Mouse (Mus musculus): Measurements from ENCODE around the gene Aptx. TPM values are rescaled to one million over a fixed set of nuclear protein-coding genes. Genes with fewer than 3 reads are reported as not detected.
A peak's percentile ranks its signal among the peaks of the same experiment; 100 is the strongest.

The Aptx gene
- total and polyA plus RNA-seq, 2 experiments from 2014 or later = 13.2 to 38.3 TPM

DNA sequence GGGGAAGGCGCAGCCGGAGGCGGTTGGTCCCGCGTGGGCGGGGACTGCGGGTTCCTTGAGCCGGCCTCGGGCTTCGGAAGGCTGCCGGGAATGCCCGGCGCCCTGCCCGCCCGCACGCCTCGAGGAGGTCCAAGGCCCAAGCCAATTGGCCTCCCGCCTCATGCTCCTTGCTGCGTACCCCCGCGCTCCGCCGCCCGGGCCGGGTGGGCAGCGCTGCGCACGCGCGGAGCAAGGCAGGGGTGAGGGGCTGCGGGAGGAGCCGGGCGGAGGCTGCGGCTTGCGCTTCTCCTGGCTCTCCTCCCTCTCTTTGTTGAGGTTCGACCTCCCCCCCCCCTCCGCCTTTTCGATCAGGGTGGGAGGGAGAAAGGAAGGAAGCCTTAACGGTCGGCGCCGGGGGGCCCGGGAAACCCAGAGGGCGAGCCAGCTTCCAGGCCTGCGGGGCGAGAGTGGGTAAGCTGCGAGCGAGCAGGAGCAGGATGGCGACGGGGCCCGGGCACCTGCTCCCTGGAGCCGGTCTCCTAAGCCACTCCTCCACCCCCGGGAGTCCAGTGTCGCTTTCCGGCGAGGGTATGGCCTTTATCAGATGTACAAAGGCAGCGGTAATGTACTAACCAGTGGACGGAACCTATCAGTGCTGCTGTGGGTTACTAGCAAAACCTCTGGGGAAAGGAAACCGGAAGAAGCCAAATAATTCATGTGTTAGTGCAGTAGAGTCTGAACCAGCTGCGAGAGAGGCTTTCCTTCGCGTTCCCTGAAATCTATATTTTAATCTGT lies 19.9 kb upstream of the Aptx start:
- under 1% methylated on average over 59 of the region's 62 CpGs for WGBS
- peaks cover 12% of the 10 kb centered on the region for H3K4me1 ChIP-seq (ENCODE audit: insufficient read depth, low read length)

DNA sequence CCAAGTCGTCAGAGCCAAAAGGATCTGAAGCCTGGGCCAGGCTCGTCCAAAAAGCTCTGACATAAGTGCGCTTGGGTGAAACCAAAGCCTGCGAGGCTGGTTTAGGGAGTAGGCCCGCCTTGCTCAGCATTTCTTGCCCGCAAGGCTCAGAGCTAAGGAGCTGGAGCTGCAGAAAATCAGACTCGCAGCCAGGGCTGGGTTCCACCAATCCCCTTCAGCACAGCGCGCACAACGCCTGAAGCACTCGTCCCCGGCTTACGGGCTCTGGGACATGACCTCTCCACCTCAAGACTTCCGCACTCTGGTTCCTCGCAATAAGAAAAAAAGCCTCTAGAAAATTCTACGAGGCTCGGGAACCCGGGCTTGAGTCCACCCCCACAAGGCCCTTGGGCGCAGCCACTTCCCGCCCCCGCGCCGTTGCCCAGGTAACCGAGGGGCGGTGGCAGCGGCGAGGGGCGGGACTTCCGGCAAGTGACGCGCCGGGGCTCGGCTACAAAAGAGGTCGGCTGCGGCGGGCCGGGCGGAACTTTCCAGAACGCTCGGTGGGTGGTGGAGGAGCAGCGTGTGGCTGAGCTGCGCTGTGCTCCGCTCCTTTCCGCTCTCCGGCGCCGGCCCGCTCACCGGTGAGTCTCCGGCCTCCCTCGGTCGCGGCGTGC lies 19.1 kb upstream of the Aptx start, which contains the start of gene Dnaja1:
Dnaja1 (plus strand) TSS at position 140 of the 656 bp plus-strand sequence.
- WGBS = under 1% methylated on average over 53 of the region's 54 CpGs
- H3K4me3 ChIP-seq (ENCODE audit: low read length) = peak within 1 kb of the TSS; percentile 89
- H3K9me3 ChIP-seq (ENCODE audit: low read length) = no peaks in the 10 kb centered on the region
- peaks cover 12% of the 10 kb centered on the region for H3K4me1 ChIP-seq (ENCODE audit: insufficient read depth, low read length)
- H3K9ac ChIP-seq (replicated peaks; ENCODE audit: low read length) = peak within 1 kb of the TSS; percentile 99
- DNase-seq (ENCODE audit: low spot score) (peak; percentile 98), ATAC-seq (peak; percentile 95)
- H3K36me3 ChIP-seq (ENCODE audit: insufficient read depth, low read length) = peaks cover 10% of the 10 kb centered on the region; the same call in 1 of the 2 replicates
- H3K4me2 ChIP-seq (ENCODE audit: low read depth, low read length) = peak within 1 kb of the TSS; percentile 78
- no peaks in the 10 kb centered on the region for H3K27me3 ChIP-seq (ENCODE audit: insufficient read depth, low read length)
- peak within 1 kb of the TSS; percentile 100 for H3K27ac ChIP-seq
- TF ChIP-seq CTCF (IDR thresholded peaks at IDR 0.05; ENCODE audit: low read depth) = peak; percentile 21; the same call in 1 of the 2 replicates

More for the DNA sequence above, 19.9 kb upstream of the Aptx start:
- peak overlapping the region; percentile 100 for H3K27ac ChIP-seq
- peak overlapping the region; percentile 78 for H3K4me2 ChIP-seq (ENCODE audit: low read depth, low read length)
- no peak for TF ChIP-seq CTCF (IDR thresholded peaks at IDR 0.05; ENCODE audit: low read depth)
- peak; percentile 89 for ATAC-seq
- DNase-seq (ENCODE audit: low spot score) = peak; percentile 92
- H3K9ac ChIP-seq (replicated peaks; ENCODE audit: low read length) = peak overlapping the region; percentile 99
- H3K36me3 ChIP-seq (ENCODE audit: insufficient read depth, low read length) = peaks cover 14% of the 10 kb centered on the region; the same call in 1 of the 2 replicates
- no peaks in the 10 kb centered on the region for H3K27me3 ChIP-seq (ENCODE audit: insufficient read depth, low read length)
- H3K4me3 ChIP-seq (ENCODE audit: low read length) = peak overlapping the region; percentile 89
- H3K9me3 ChIP-seq (ENCODE audit: low read length) = no peaks in the 10 kb centered on the region

DNA sequence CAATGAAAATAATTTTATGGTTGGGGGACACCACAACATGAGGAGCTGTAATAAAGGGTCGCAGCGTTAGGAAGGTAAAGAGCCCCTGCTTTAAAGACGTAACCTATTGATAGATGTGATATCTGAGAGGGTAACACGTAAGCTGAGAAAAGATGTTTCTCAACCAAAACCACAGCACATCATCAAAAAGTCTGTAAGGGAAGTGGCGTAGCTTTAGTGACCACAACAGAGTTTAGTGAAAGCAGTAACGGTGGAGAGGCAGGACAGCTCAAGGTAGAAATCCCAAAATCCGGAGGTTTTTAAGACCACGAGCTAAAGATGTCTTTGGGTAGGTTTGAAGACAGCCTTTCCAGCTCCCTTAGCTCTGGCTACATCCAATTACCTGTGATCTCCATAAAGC lies 17.9 kb upstream of the Aptx start:
- ATAC-seq (no peak), DNase-seq (ENCODE audit: low spot score) (no peak)
- H3K27me3 ChIP-seq (ENCODE audit: insufficient read depth, low read length) = no peaks in the 10 kb centered on the region
- H3K4me2 ChIP-seq (ENCODE audit: low read depth, low read length) = peak overlapping the region; percentile 78; the same call in 1 of the 2 replicates
- H3K9ac ChIP-seq (replicated peaks; ENCODE audit: low read length) = peak overlapping the region; percentile 99; the same call in 1 of the 2 replicates
- WGBS = 92% methylated on average over 8 of the region's 8 CpGs
- no peaks in the 10 kb centered on the region for H3K9me3 ChIP-seq (ENCODE audit: low read length)
- H3K27ac ChIP-seq = peak overlapping the region; percentile 100; the same call in 1 of the 2 replicates
- no peaks in the 10 kb centered on the region for H3K36me3 ChIP-seq (ENCODE audit: insufficient read depth, low read length)
- H3K4me1 ChIP-seq (ENCODE audit: insufficient read depth, low read length) = peaks cover 12% of the 10 kb centered on the region
- no peak for TF ChIP-seq CTCF (IDR thresholded peaks at IDR 0.05; ENCODE audit: low read depth)
- H3K4me3 ChIP-seq (ENCODE audit: low read length) = no peak overlapping the region

DNA sequence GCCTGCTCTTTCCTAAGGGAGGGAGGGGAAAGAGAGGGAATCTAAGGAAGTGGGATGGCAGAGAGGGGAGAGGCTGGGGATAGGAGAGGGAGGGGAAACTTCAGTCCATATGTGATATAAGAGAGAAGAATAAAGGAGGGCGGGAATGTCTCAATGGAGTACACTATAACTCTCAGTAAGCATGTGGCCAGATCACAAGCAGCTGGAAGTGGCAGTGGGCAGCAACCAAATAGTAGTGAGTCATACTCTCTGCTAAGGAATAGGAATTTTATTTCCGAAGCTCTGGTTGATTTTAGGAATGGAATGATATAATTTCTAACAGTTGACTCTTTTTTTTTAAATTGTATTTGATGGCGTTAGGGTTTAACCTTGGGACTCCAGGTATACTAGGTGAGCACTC lies 14.1 kb upstream of the Aptx start:
- H3K9me3 ChIP-seq (ENCODE audit: low read length) = no peaks in the 10 kb centered on the region
- no peak for TF ChIP-seq CTCF (IDR thresholded peaks at IDR 0.05; ENCODE audit: low read depth)
- no peak overlapping the region for H3K27ac ChIP-seq
- peaks cover 7% of the 10 kb centered on the region for H3K4me1 ChIP-seq (ENCODE audit: insufficient read depth, low read length)
- ATAC-seq (no peak), DNase-seq (ENCODE audit: low spot score) (no peak)
- H3K4me2 ChIP-seq (ENCODE audit: low read depth, low read length) = no peak overlapping the region
- no peaks in the 10 kb centered on the region for H3K36me3 ChIP-seq (ENCODE audit: insufficient read depth, low read length)
- 95% methylated on average over 3 of the region's 3 CpGs for WGBS
- H3K9ac ChIP-seq (replicated peaks; ENCODE audit: low read length) = no peak overlapping the region
- H3K4me3 ChIP-seq (ENCODE audit: low read length) = no peak overlapping the region
- no peaks in the 10 kb centered on the region for H3K27me3 ChIP-seq (ENCODE audit: insufficient read depth, low read length)

DNA sequence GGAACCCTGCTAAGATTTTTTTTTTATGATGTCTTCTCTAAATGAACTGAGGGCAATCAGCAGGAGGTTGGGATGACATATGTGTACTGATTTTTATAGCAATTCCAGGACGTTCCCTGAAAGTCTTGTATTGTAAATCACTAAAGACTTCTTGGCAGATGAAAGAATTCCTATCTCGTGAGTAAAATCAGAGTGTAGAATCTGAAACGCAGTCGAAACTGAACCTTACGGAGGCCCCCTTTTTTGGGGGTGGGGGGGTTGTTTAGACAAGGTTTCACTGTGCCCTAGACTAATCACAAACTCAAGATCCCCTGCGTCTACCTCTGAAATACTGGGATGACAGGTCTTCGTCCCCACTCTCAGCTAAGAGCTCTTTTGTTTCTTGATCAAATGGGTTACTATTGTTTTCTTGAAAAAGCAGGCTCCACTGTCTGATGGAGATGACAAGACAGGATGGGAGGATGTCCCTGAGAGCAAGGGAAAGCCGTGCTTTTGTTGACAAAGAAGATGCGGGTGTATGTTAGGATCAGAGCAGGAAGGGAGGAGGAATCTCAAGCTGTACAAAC lies 799 bp upstream of the Aptx start:
- H3K27me3 ChIP-seq (ENCODE audit: insufficient read depth, low read length) = no peaks in the 10 kb centered on the region
- H3K9me3 ChIP-seq (ENCODE audit: low read length) = no peaks in the 10 kb centered on the region
- H3K4me2 ChIP-seq (ENCODE audit: low read depth, low read length) = peak overlapping the region; percentile 68
- 15% methylated on average over 9 of the region's 9 CpGs for WGBS
- no peak for TF ChIP-seq CTCF (IDR thresholded peaks at IDR 0.05; ENCODE audit: low read depth)
- H3K4me1 ChIP-seq (ENCODE audit: insufficient read depth, low read length) = peaks cover 16% of the 10 kb centered on the region
- peak overlapping the region; percentile 56 for H3K9ac ChIP-seq (replicated peaks; ENCODE audit: low read length)
- H3K27ac ChIP-seq = peak overlapping the region; percentile 97
- no peak for ATAC-seq
- no peak for DNase-seq (ENCODE audit: low spot score)
- peak overlapping the region; percentile 70 for H3K4me3 ChIP-seq (ENCODE audit: low read length)
- H3K36me3 ChIP-seq (ENCODE audit: insufficient read depth, low read length) = no peaks in the 10 kb centered on the region

DNA sequence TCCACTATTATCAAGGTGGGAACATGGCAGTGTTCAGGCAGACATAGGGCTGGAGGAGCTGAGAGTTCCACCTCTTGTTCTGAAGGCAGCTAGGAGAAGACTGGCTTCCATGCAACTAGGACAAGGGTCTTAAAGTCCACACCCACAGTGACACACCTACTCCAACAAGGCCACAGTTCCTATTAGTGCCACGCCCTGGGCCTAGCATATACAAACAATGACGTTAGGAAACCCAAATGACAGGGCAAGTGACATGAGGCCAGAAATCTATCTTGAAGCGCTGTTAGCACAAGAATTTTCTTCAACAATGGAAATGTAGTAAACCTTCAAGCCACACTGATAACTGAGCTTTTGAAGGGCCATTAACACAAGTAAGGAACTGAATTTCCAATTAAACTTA lies 1.2 kb downstream of the Aptx start:
- Histone ChIP-seq H3K27ac (peak overlapping the region; percentile 97; the same call in 1 of the 2 replicates), H3K4me2 (ENCODE audit: low read depth, low read length) (peak overlapping the region; percentile 68), H3K27me3 (ENCODE audit: insufficient read depth, low read length) (no peaks in the 10 kb centered on the region), H3K9me3 (ENCODE audit: low read length) (no peaks in the 10 kb centered on the region), H3K36me3 (ENCODE audit: insufficient read depth, low read length) (no peaks in the 10 kb centered on the region), H3K9ac (replicated peaks; ENCODE audit: low read length) (peak overlapping the region; percentile 56; the same call in 1 of the 2 replicates), H3K4me3 (ENCODE audit: low read length) (peak overlapping the region; percentile 70), H3K4me1 (ENCODE audit: insufficient read depth, low read length) (peaks cover 16% of the 10 kb centered on the region)
- ATAC-seq = no peak
- 89% methylated on average over 3 of the region's 3 CpGs for WGBS
- no peak for TF ChIP-seq CTCF (IDR thresholded peaks at IDR 0.05; ENCODE audit: low read depth)
- no peak for DNase-seq (ENCODE audit: low spot score)
